Mouse (Mus musculus): ENCODE data around the gene Pfn1. TPM values are rescaled to one million over a fixed set of nuclear protein-coding genes. Genes with fewer than 3 reads are reported as not detected.

Pfn1 gene
- polyA plus RNA-seq, 1 experiment from 2014 or later, result 1,099 TPM

GRCm38 (mm10) chr11:70652029-70652883 is 2.2 kb downstream of the Pfn1 start:
- Histone ChIP-seq H3K9me3 (no peaks in the 10 kb centered on the region), H3K4me1 (peaks cover 57% of the 10 kb centered on the region), H3K27me3 (peaks cover 8% of the 10 kb centered on the region; the same call in 1 of the 2 replicates), H3K36me3 (peaks cover 43% of the 10 kb centered on the region), H3K4me3 (peak overlapping the region; percentile 99), H3K27ac (replicated peaks) (0 out of 2 replicates have a peak overlapping the region, but pooled peaks have one; percentile 97), H3K4me2 (replicated peaks) (peak overlapping the region; percentile 94), H3K9ac (replicated peaks) (peak overlapping the region; percentile 98)
- ATAC-seq (ENCODE audit: low FRiP score, low read depth), result no peak
- 76% methylated on average over 12 of the region's 12 CpGs for WGBS

GRCm38 (mm10) chr11:70651391-70651790 is 3.1 kb downstream of the Pfn1 start:
- no peaks in the 10 kb centered on the region for H3K9me3 ChIP-seq
- no peak overlapping the region for H3K27ac ChIP-seq (replicated peaks)
- no peak for ATAC-seq (ENCODE audit: low FRiP score, low read depth)
- H3K4me3 ChIP-seq, result no peak overlapping the region
- peaks cover 43% of the 10 kb centered on the region for H3K36me3 ChIP-seq
- no peak overlapping the region; the same call in 1 of the 2 replicates for H3K9ac ChIP-seq (replicated peaks)
- no peak overlapping the region for H3K4me2 ChIP-seq (replicated peaks)
- 85% methylated on average over 2 of the region's 2 CpGs for WGBS
- H3K4me1 ChIP-seq, result peaks cover 49% of the 10 kb centered on the region
- H3K27me3 ChIP-seq, result 0 out of 2 replicates have a peak, but pooled peaks cover 2% of the 10 kb centered on the region

- ATAC-seq (ENCODE audit: low FRiP score, low read depth), result no peak
- Histone ChIP-seq H3K27me3 (no peaks in the 10 kb centered on the region), H3K4me1 (peaks cover 49% of the 10 kb centered on the region), H3K27ac (replicated peaks) (no peak overlapping the region), H3K9ac (replicated peaks) (no peak overlapping the region; the same call in 1 of the 2 replicates), H3K4me2 (replicated peaks) (no peak overlapping the region), H3K9me3 (no peaks in the 10 kb centered on the region), H3K4me3 (no peak overlapping the region; the same call in 1 of the 2 replicates), H3K36me3 (peaks cover 43% of the 10 kb centered on the region)
- WGBS, result 87% methylated on average over 12 of the region's 12 CpGs
These were observed 3.9 kb downstream of the Pfn1 start for GRCm38 (mm10) chr11:70650322-70651175.

GRCm38 (mm10) chr11:70649185-70649734 is 5.2 kb downstream of the Pfn1 start:
- no peaks in the 10 kb centered on the region for H3K9me3 ChIP-seq
- peaks cover 56% of the 10 kb centered on the region for H3K36me3 ChIP-seq
- H3K4me3 ChIP-seq, result no peak overlapping the region; the same call in 1 of the 2 replicates
- H3K4me2 ChIP-seq (replicated peaks), result no peak overlapping the region
- no peak for ATAC-seq (ENCODE audit: low FRiP score, low read depth)
- no peaks in the 10 kb centered on the region for H3K27me3 ChIP-seq
- H3K27ac ChIP-seq (replicated peaks), result no peak overlapping the region
- 90% methylated on average over 8 of the region's 8 CpGs for WGBS
- H3K4me1 ChIP-seq, result peaks cover 54% of the 10 kb centered on the region
- H3K9ac ChIP-seq (replicated peaks), result no peak overlapping the region

GRCm38 (mm10) chr11:70648512-70648911 is 5.9 kb downstream of the Pfn1 start:
- no peak for ATAC-seq (ENCODE audit: low FRiP score, low read depth)
- Histone ChIP-seq H3K9me3 (no peaks in the 10 kb centered on the region), H3K27ac (replicated peaks) (no peak overlapping the region), H3K4me1 (peaks cover 54% of the 10 kb centered on the region), H3K9ac (replicated peaks) (peak overlapping the region; percentile 76; the same call in 1 of the 2 replicates), H3K27me3 (no peaks in the 10 kb centered on the region), H3K4me2 (replicated peaks) (peak overlapping the region; percentile 85), H3K36me3 (peaks cover 60% of the 10 kb centered on the region), H3K4me3 (peak overlapping the region; percentile 68)
- 90% methylated on average over 4 of the region's 4 CpGs for WGBS

- Histone ChIP-seq H3K27ac (replicated peaks) (peak overlapping the region; percentile 92), H3K27me3 (no peaks in the 10 kb centered on the region), H3K9me3 (no peaks in the 10 kb centered on the region), H3K9ac (replicated peaks) (peak overlapping the region; percentile 76), H3K4me2 (replicated peaks) (peak overlapping the region; percentile 85), H3K4me1 (peaks cover 50% of the 10 kb centered on the region), H3K4me3 (peak overlapping the region; percentile 68), H3K36me3 (peaks cover 63% of the 10 kb centered on the region)
- peak; percentile 17 for ATAC-seq (ENCODE audit: low FRiP score, low read depth)
- 4% methylated on average over 28 of the region's 28 CpGs for WGBS
These were observed 6.6 kb downstream of the Pfn1 start for GRCm38 (mm10) chr11:70647716-70648420.

- peaks cover 55% of the 10 kb centered on the region for H3K36me3 ChIP-seq
- H3K4me1 ChIP-seq, result peaks cover 41% of the 10 kb centered on the region
- under 1% methylated on average over 61 of the region's 63 CpGs for WGBS
These were observed 7.5 kb downstream of the Pfn1 start, which contains the start of the genes Rnf167 and Slc25a11 for GRCm38 (mm10) chr11:70646691-70647650. TSS of gene Rnf167 (plus strand) at chr11:70647235. TSS of gene Slc25a11 (minus strand) at chr11:70647479.

GRCm38 (mm10) chr11:70646259-70646555 is 8.2 kb downstream of the Pfn1 start:
- H3K27me3 ChIP-seq, result no peaks in the 10 kb centered on the region
- ATAC-seq (ENCODE audit: low FRiP score, low read depth), result 0 out of 2 replicates have a peak, but pooled peaks have one; percentile 4
- peaks cover 39% of the 10 kb centered on the region for H3K4me1 ChIP-seq
- peaks cover 47% of the 10 kb centered on the region for H3K36me3 ChIP-seq
- H3K9me3 ChIP-seq, result no peaks in the 10 kb centered on the region
- WGBS, result 27% methylated on average over 3 of the region's 3 CpGs
- peak overlapping the region; percentile 68 for H3K4me3 ChIP-seq
- peak overlapping the region; percentile 88 for H3K27ac ChIP-seq (replicated peaks)
- H3K9ac ChIP-seq (replicated peaks), result peak overlapping the region; percentile 86
- peak overlapping the region; percentile 84 for H3K4me2 ChIP-seq (replicated peaks)

More at GRCm38 (mm10) chr11:70646691-70647650, 7.5 kb downstream of the Pfn1 start, which contains the start of the genes Rnf167 and Slc25a11:
- no peaks in the 10 kb centered on the region for H3K27me3 ChIP-seq
- no peaks in the 10 kb centered on the region for H3K9me3 ChIP-seq
- peak within 1 kb of the TSS; percentile 86 for H3K9ac ChIP-seq (replicated peaks)
- H3K27ac ChIP-seq (replicated peaks), result peak within 1 kb of the TSS; percentile 92
- ATAC-seq (ENCODE audit: low FRiP score, low read depth), result peak; percentile 87
- H3K4me2 ChIP-seq (replicated peaks), result peak within 1 kb of the TSS; percentile 85
- H3K4me3 ChIP-seq, result peak within 1 kb of the TSS; percentile 68

GRCm38 (mm10) chr11:70645461-70646258 is 8.8 kb downstream of the Pfn1 start:
- H3K4me1 ChIP-seq, result peaks cover 36% of the 10 kb centered on the region
- H3K36me3 ChIP-seq, result peaks cover 41% of the 10 kb centered on the region
- no peaks in the 10 kb centered on the region for H3K9me3 ChIP-seq
- no peaks in the 10 kb centered on the region for H3K27me3 ChIP-seq
- H3K27ac ChIP-seq (replicated peaks), result peak overlapping the region; percentile 88
- H3K4me2 ChIP-seq (replicated peaks), result peak overlapping the region; percentile 84
- H3K4me3 ChIP-seq, result peak overlapping the region; percentile 68
- H3K9ac ChIP-seq (replicated peaks), result peak overlapping the region; percentile 86
- ATAC-seq (ENCODE audit: low FRiP score, low read depth), result no peak
- WGBS, result 93% methylated on average over 12 of the region's 12 CpGs

Data from midbrain, embryonic 12.5 days (tissue).